Mouse (Mus musculus) neutrophil, adult 83 days (primary cell): Measurements from ENCODE around the gene Trim15. TPM values are rescaled to one million over a fixed set of nuclear protein-coding genes. Genes with fewer than 3 reads are reported as not detected.

ENCODE experiments used
- total RNA-seq, 2 experiments: library from RNA; stranded (reverse); gene quantifications; one replicate each; pipeline ENCODE4 v1.2.4; 2023

Gene Trim15
- not detected for total RNA-seq

DNA sequence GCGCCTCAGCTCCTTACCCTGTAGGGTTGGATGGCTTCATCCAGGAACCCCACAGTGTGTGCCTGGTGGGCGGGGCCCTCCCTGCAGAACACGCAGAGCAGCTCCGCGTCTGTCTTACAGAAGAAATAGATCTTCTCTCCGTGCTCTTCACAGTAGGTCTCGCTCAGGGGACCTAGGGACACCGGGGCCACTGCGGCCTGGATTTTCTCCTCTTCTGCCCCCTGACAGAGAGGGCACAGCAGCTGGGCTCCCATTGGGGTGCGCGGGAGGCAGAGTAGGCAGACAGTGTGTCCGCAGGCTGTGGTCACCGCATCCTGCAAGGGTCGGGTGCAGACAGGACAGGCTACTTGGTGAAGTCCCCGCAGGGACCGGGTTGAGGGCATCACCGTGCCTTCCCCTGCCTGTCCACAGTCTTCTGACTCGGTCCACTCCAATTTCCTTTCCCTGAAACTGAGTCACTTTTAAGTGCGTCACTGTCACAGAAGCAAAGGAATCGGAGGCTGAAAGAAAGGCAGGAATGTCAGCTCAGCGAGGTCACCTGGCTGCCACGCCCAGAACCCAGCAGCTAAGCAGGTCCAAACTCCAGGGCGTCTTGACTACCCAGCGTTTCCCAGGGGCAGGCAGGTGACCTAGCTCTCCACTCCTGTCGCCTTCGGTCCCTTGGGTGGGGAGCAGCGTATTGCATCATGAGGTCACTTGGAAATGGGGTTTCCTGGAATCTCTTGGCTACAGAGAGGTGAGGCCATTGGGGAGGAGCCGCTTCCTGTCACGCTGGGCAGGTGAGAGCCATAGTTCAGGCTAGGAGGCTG lies at the start of gene Trim15:
Gene Trim15 (minus strand): TSS at position 492 of the 809 bp plus-strand sequence.

DNA sequence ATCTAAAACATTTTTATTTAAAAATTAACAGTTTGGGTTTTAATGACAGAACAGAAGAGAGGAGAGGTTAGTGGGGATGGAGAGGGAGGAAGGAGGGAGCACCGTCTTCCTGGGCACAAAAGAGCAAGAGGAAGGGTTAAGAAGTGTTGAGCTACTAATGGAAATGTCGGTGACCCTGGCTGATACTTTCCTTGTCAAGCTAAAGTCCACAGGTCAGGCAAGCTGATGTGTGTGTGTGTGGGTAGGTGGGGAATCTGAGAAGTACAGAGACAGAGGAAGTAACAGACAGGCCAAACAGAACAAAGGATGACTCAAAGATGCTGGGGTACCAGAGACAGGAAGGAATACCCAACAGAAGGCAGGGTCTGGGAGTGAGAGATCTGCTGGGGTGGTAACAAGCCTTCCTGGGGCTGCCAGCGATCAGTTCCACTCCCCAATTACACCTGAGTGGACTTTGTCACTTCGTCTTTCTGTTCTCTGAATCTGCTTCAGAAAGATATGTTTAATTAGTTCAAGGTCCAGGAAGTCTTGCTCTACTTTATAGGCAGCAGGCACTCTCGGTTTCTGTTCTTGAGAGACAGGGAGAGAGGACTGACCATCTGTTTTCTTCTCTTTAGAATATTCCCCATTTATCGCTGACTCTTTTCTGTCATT lies 30.7 kb upstream of the Trim15 start, which contains the start of gene Trim31:
Gene Trim31 (plus strand): TSS at position 567 of the 654 bp plus-strand sequence.

DNA sequence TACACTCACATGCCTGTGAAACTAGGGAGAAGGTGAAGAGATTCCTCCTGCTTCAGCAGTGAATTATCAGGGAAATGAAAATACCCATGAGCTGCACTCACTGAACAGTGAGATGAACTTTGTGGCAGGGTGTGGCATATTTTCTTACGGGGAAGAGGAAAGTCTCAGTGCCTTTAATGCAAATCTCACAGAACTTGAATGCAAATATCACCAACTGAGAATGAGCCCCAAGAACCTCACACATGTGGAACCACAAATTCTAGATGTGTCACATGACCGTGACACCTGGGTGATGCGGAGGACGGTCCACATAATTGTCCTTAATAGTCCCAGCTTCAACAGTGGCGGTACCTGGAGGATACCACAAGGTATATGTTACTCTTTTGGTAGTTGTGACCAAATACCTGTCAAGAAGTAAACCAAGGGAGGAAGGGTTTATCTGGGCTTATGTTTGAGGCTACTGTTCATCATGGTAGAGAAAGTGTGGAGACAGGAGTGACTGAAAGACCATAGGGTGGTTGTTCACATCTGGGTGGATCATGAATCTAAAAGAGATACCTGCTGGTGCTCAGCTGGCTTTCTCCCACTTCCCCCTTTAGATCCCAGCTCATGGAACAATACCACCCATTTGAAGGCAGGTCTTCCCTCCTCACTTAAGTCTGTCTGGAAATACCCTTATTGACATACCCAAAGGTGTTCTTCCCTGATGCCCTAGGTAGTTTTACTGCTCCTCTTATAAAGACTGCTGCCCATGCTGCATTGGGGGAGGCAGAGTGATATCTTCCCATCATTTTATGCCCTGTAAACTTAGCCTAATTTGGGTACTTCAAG lies 23.3 kb upstream of the Trim15 start, which contains the start of gene Trim40:
Gene Trim40 (minus strand): TSS at position 51 of the 831 bp plus-strand sequence.

DNA sequence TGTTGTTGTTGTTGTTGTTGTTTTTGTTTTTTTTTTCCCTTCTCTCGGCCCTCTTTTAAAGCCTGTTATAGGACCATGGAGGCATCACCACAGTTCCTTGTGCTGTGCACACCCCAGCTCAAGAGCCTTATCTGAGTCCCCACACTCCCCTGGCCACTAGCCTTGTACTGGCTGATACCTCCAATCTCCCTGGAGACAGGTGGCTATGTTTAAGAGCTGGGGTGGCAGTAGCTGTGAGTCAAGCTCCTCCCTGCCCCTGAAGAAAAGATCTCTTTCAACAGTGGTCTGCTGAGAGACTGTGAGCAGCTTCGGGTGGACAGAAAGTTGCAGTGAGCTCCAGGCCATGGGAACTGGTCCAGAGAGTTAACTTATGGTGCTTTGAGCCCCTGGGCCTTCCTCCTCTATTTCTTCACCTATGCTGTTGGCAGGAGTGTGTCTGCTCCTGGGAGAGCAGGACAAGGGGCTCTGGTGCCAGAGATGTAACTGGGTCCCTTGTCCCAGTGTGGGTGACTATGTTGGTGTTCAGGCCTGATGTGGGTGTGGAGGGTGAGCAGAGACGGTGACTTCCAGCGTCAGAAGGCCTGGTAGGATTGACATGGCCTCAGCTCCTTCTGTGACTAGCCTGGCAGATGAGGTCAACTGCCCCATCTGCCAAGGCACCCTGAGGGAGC lies 2.4 kb upstream of the Trim15 start, which contains the start of gene Trim10:
Gene Trim10 (plus strand): TSS at position 291 of the 671 bp plus-strand sequence.

DNA sequence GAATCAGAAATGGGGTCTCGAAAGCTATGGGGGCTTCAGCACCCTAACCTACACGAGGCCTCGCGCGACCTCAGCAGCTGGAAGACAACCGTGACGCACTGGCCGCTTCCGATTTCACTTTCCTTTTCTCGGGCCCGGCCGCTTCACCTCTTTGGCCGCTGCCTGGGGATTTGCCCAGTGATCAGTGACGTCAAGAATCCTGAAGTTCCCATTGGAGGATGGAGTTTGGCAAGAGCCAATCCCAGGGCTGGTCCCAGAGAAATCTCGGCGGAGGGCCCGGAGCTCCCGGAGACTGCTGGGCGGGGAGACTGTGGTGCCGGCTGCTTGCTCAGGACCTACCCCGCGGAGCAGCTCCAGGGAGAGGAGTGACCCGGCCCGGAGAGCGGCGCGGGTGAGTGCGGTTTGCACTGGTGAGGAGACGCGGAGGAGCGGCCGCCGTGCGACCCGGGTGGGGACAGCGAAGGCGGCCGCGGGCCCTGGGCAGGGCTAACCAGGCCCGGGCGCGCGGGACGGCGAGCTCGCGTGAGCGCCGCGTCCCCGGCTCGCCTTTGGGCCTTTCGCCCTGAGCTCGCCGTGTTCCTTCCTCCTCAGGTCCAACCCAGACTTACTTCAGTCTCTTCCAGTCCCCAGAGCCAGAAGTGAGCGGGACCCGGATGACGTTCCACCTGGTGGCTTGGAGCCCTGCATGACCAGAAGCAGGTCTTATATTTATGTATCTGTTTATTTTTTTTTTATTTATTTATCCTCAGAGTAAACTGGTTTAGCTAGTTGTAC lies 29.9 kb downstream of the Trim15 start, which contains the start of gene Trim26:
Gene Trim26 (plus strand): TSS at position 261 of the 774 bp plus-strand sequence.

DNA sequence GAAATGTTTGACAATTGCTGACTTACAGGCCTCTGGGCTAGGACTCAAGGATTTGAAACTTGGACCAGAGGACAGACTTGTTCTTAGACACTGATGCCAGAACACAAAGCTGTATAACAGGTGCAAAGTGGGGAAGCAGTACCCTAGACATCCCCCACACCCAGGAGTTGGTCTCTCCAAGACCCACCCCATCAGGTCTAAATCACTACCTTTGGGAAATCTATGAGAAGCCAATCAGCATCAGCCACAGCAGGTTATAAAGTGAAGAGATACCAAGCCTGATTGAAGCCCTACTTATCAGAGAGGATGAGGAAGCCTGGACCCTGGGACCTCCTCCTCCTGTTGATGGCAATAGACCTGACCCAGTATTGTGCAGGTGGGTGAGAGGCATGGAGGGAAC lies 55.1 kb downstream of the Trim15 start, which contains the start of gene H2-M10.6:
Gene H2-M10.6 (plus strand): TSS at position 301 of the 400 bp plus-strand sequence.

Other genes with a start within 250 kb of the Trim15 start
- not detected for gene H2-M9, start 224.5 kb downstream of the Trim15 start, total RNA-seq
- not detected for gene H2-M1, start 195.0 kb downstream of the Trim15 start, total RNA-seq
- not detected for gene H2-M10.5, start 94.3 kb downstream of the Trim15 start, total RNA-seq
- not detected for gene H2-M10.6, start 55.0 kb downstream of the Trim15 start, total RNA-seq
- 10 to 100 TPM; 24.9 to 33.9 TPM for gene Trim26, start 30.1 kb downstream of the Trim15 start, total RNA-seq
- 10 to 100 TPM in 1 of 2 experiments, 1 to 10 TPM in 1; 6.7 to 11.4 TPM for gene Trim10, start 2.4 kb upstream of the Trim15 start, total RNA-seq
- not detected for gene Trim40, start 22.9 kb upstream of the Trim15 start, total RNA-seq
- not detected for gene Trim31, start 30.9 kb upstream of the Trim15 start, total RNA-seq
- gene Rnf39, start 75.7 kb upstream of the Trim15 start, total RNA-seq: not detected
- gene Ppp1r11, start 84.5 kb upstream of the Trim15 start, total RNA-seq: 10 to 100 TPM; 36.4 to 42.1 TPM
- gene Znrd1, start 91.3 kb upstream of the Trim15 start, total RNA-seq: 10 to 100 TPM; 29.7 to 30.7 TPM
- 1 to 10 TPM; 1.6 to 1.9 TPM for gene Znrd1as, start 91.4 kb upstream of the Trim15 start, total RNA-seq
- gene 2410137M14Rik, start 114.0 kb upstream of the Trim15 start, total RNA-seq: not detected
- not detected for gene H2-M5, start 122.3 kb upstream of the Trim15 start, total RNA-seq
- under 1 TPM in 1 of 2 experiments, not detected in 1; 0.24 TPM for gene Zfp57, start 134.0 kb upstream of the Trim15 start, total RNA-seq
- gene Mog, start 156.2 kb upstream of the Trim15 start, total RNA-seq: not detected
- 10 to 100 TPM; 87.9 to 96.0 TPM for gene Gabbr1, start 178.8 kb upstream of the Trim15 start, total RNA-seq
- under 1 TPM in 1 of 2 experiments, not detected in 1; 0.24 TPM for gene Olfr90, start 221.3 kb upstream of the Trim15 start, total RNA-seq
- gene Olfr91, start 231.1 kb upstream of the Trim15 start, total RNA-seq: not detected